Mouse (Mus musculus) MEL (cell line): Measurements from ENCODE around the gene Mme. TPM values are rescaled to one million over a fixed set of nuclear protein-coding genes. Genes with fewer than 3 reads are reported as not detected.

ENCODE experiments used
- DNase-seq: peaks from one replicate; pipeline ENCODE4 v3.0.0; 2011; ENCODE audit warnings: low read depth, low spot score
- H3K27ac ChIP-seq: 2 replicates; pipeline ENCODE4 v1.5.1; 2012; ENCODE audit warnings: low read depth, mild to moderate bottlenecking, control low read depth, low read length, moderate library complexity; ENCODE audit not compliant: control insufficient read depth
- H3K27me3 ChIP-seq, 2 experiments: fragments of 150-350 bp in 1 of 2; sonication (generic) in 1 of 2; 2 replicates each; pipeline ENCODE4 v1.6.1; 2012; ENCODE audit warnings: low read length in 2 of 2, mild to moderate bottlenecking in 2 of 2, improper control_type of control experiment in 1 of 2, moderate library complexity in 1 of 2; ENCODE audit not compliant: insufficient read depth in 2 of 2, control insufficient read depth in 1 of 2
- H3K36me3 ChIP-seq, 2 experiments: 2 replicates each; pipeline ENCODE4 v1.6.1; 2012 to 2014; ENCODE audit warnings: low read length in 2 of 2, improper control_type of control experiment in 1 of 2, inconsistent platforms in 1 of 2, mild to moderate bottlenecking in 1 of 2; ENCODE audit not compliant: insufficient read depth in 2 of 2, control insufficient read depth in 1 of 2
- H3K4me1 ChIP-seq, 2 experiments: fragments of 150-350 bp in 1 of 2; sonication (generic) in 1 of 2; 2 replicates each; pipeline ENCODE4 v1.6.1; 2012; ENCODE audit warnings: low read length in 2 of 2, improper control_type of control experiment in 1 of 2, mild to moderate bottlenecking in 1 of 2; ENCODE audit not compliant: insufficient read depth in 2 of 2, control insufficient read depth in 1 of 2
- H3K4me3 ChIP-seq, 2 experiments: fragments of 150-350 bp in 1 of 2; sonication (generic) in 1 of 2; 2 replicates each; pipeline ENCODE4 v1.5.1; 2012; ENCODE audit warnings: low read depth in 2 of 2, low read length in 2 of 2, mild to moderate bottlenecking in 2 of 2, moderate library complexity in 2 of 2, control low read depth in 1 of 2, improper control_type of control experiment in 1 of 2; ENCODE audit not compliant: control insufficient read depth in 1 of 2, insufficient read depth in 1 of 2
- H3K79me2 ChIP-seq: 2 replicates; pipeline ENCODE4 v1.6.1; 2012; ENCODE audit warnings: mild to moderate bottlenecking, low read length, moderate library complexity; ENCODE audit not compliant: control insufficient read depth, poor library complexity, insufficient read depth
- H3K9ac ChIP-seq: 2 replicates; pipeline ENCODE4 v1.6.1; 2012; ENCODE audit warnings: low read depth, mild to moderate bottlenecking, control low read depth, low read length, moderate library complexity; ENCODE audit not compliant: control insufficient read depth, poor library complexity, severe bottlenecking
- H3K9me3 ChIP-seq: fragments of 150-350 bp; sonication (generic); replicated peaks from 2 replicates; pipeline ENCODE4 v1.6.1; 2012; ENCODE audit warnings: mild to moderate bottlenecking, low read length, improper control_type of control experiment, moderate library complexity; ENCODE audit not compliant: insufficient read depth
- BHLHE40 ChIP-seq: IDR thresholded peaks from 2 replicates; pipeline ENCODE4 v1.6.1; 2012; ENCODE audit warnings: low read depth, mild to moderate bottlenecking, inconsistent platforms, low read length, improper control_type of control experiment, borderline replicate concordance
- CTCF ChIP-seq, 3 experiments: IDR thresholded peaks in 2 of 3; conservative IDR thresholded peaks in 1 of 3; 2 replicates each; pipeline ENCODE4 v1.5.1; 2011 to 2012; ENCODE audit warnings: low read length in 3 of 3, low read depth in 2 of 3, mild to moderate bottlenecking in 2 of 3, improper control_type of control experiment in 1 of 3, inconsistent platforms in 1 of 3, mixed read lengths in 1 of 3, moderate library complexity in 1 of 3; ENCODE audit not compliant: control insufficient read depth in 1 of 3, insufficient read depth in 1 of 3, poor library complexity in 1 of 3, severe bottlenecking in 1 of 3
- E2F4 ChIP-seq: IDR thresholded peaks from 2 replicates; pipeline ENCODE4 v1.6.1; 2011; ENCODE audit warnings: low read depth, low read length, improper control_type of control experiment, borderline replicate concordance
- ELF1 ChIP-seq: IDR thresholded peaks from 2 replicates; pipeline ENCODE4 v1.6.1; 2014; ENCODE audit warnings: low read depth, mild to moderate bottlenecking, inconsistent platforms, low read length, improper control_type of control experiment, moderate library complexity
- GABPA ChIP-seq: IDR thresholded peaks from 2 replicates; pipeline ENCODE4 v1.6.1; 2012; ENCODE audit warnings: low read depth, mild to moderate bottlenecking, inconsistent platforms, low read length, improper control_type of control experiment, moderate library complexity
- JUND ChIP-seq: IDR thresholded peaks from 2 replicates; pipeline ENCODE4 v1.6.1; 2011; ENCODE audit warnings: low read depth, mild to moderate bottlenecking, improper control_type of control experiment, low read length
- KAT2A ChIP-seq: conservative IDR thresholded peaks from 2 replicates; pipeline ENCODE4 v1.6.1; 2012; ENCODE audit warnings: low read depth, low read length, improper control_type of control experiment, inconsistent platforms
- MEF2A ChIP-seq: IDR thresholded peaks from 2 replicates; pipeline ENCODE4 v1.6.1; 2014; ENCODE audit warnings: low read depth, mild to moderate bottlenecking, inconsistent platforms, low read length, improper control_type of control experiment; ENCODE audit not compliant: poor library complexity, insufficient replicate concordance, severe bottlenecking; ENCODE audit errors: extremely low read depth
- MXI1 ChIP-seq: IDR thresholded peaks from 2 replicates; pipeline ENCODE4 v1.6.1; 2011; ENCODE audit warnings: mild to moderate bottlenecking, low read depth, low read length, improper control_type of control experiment
- MYB ChIP-seq: IDR thresholded peaks from 2 replicates; pipeline ENCODE4 v1.6.1; 2011; ENCODE audit warnings: mild to moderate bottlenecking, low read depth, low read length, improper control_type of control experiment
- MYC ChIP-seq: IDR thresholded peaks from 2 replicates; pipeline ENCODE4 v1.6.1; 2011; ENCODE audit warnings: low read depth, mild to moderate bottlenecking, low read length, improper control_type of control experiment, moderate library complexity
- NELFE ChIP-seq: IDR thresholded peaks from 2 replicates; pipeline ENCODE4 v1.6.1; 2011; ENCODE audit warnings: low read depth, low read length, improper control_type of control experiment
- NRF1 ChIP-seq: IDR thresholded peaks from 2 replicates; pipeline ENCODE4 v1.6.1; 2014; ENCODE audit warnings: low read depth, mild to moderate bottlenecking, inconsistent platforms, low read length, improper control_type of control experiment, moderate library complexity; ENCODE audit not compliant: poor library complexity, insufficient read depth, severe bottlenecking
- POLR2A ChIP-seq, 2 experiments: IDR thresholded peaks; 2 replicates each; pipeline ENCODE4 v1.6.1; 2011 to 2012; ENCODE audit warnings: low read length in 2 of 2, mild to moderate bottlenecking in 2 of 2, control low read depth in 1 of 2, improper control_type of control experiment in 1 of 2, low read depth in 1 of 2, moderate library complexity in 1 of 2; ENCODE audit not compliant: control insufficient read depth in 1 of 2, insufficient read depth in 1 of 2, poor library complexity in 1 of 2
- POLR2AphosphoS2 ChIP-seq: IDR thresholded peaks from 2 replicates; pipeline ENCODE4 v1.6.1; 2011; ENCODE audit warnings: low read length, improper control_type of control experiment
- RAD21 ChIP-seq: IDR thresholded peaks from 2 replicates; pipeline ENCODE4 v1.6.1; 2011; ENCODE audit warnings: mild to moderate bottlenecking, low read depth, low read length, improper control_type of control experiment
- RCOR1 ChIP-seq: IDR thresholded peaks from 2 replicates; pipeline ENCODE4 v1.6.1; 2012; ENCODE audit warnings: low read depth, mild to moderate bottlenecking, inconsistent platforms, low read length, improper control_type of control experiment
- SMC3 ChIP-seq: IDR thresholded peaks from 2 replicates; pipeline ENCODE4 v1.6.1; 2011; ENCODE audit warnings: low read depth, low read length, improper control_type of control experiment
- UBTF ChIP-seq: IDR thresholded peaks from 2 replicates; pipeline ENCODE4 v1.6.1; 2012; ENCODE audit warnings: low read depth, mild to moderate bottlenecking, inconsistent platforms, low read length, improper control_type of control experiment, moderate library complexity, borderline replicate concordance; ENCODE audit not compliant: insufficient read depth
- USF1 ChIP-seq: IDR thresholded peaks from 2 replicates; pipeline ENCODE4 v1.6.1; 2014; ENCODE audit warnings: low read depth, mild to moderate bottlenecking, inconsistent platforms, low read length, improper control_type of control experiment, moderate library complexity
- USF2 ChIP-seq, 2 experiments: IDR thresholded peaks; 2 replicates each; pipeline ENCODE4 v1.6.1; 2011 to 2012; ENCODE audit warnings: improper control_type of control experiment in 2 of 2, low read length in 2 of 2, borderline replicate concordance in 1 of 2, inconsistent platforms in 1 of 2, low read depth in 1 of 2, mild to moderate bottlenecking in 1 of 2; ENCODE audit not compliant: insufficient read depth in 1 of 2
- ZC3H11A ChIP-seq: IDR thresholded peaks from 2 replicates; pipeline ENCODE4 v1.6.1; 2012; ENCODE audit warnings: low read depth, mild to moderate bottlenecking, inconsistent platforms, low read length, improper control_type of control experiment
- ZKSCAN1 ChIP-seq: IDR thresholded peaks from 2 replicates; pipeline ENCODE4 v1.6.1; 2012; ENCODE audit warnings: low read depth, mild to moderate bottlenecking, inconsistent platforms, low read length, improper control_type of control experiment, moderate library complexity
- polyA plus RNA-seq, 2 experiments: library from polyadenylated mRNA; stranded (reverse) in 1 of 2; unstranded in 1 of 2; fragments of >175 nt in 1 of 2; fragments of >200 nt in 1 of 2; gene quantifications; 2 replicates each; pipeline versions ENCODE4 v1.2.1 to v1.2.4; 2012; ENCODE audit warnings: low replicate concordance in 2 of 2, low read depth in 1 of 2; ENCODE audit not compliant: insufficient read length in 2 of 2, insufficient read depth in 1 of 2, missing spikeins in 1 of 2
- total RNA-seq: library from RNA; depleted of rRNA; stranded (reverse); fragments of 300-350 nt; gene quantifications from 2 replicates; pipeline ENCODE4 v1.2.3, GENCODE M21; 2012

Gene Mme
- total and polyA plus RNA-seq, 3 experiments = not detected

GRCm38 (mm10) chr3:63272091-63272490, 30.8 kb downstream of the Mme start:
- Histone ChIP-seq H3K9me3 (no peaks in the 10 kb centered on the region), H3K27ac (no peak overlapping the region), H3K4me3 (no peak overlapping the region), H3K79me2 (no peaks in the 10 kb centered on the region), H3K9ac (no peak overlapping the region), H3K27me3 (no peaks in the 10 kb centered on the region), H3K36me3 (no peaks in the 10 kb centered on the region), H3K4me1 (no peaks in the 10 kb centered on the region)
- TF ChIP-seq E2F4 (no peak), SMC3 (no peak), UBTF (no peak), KAT2A (no peak), ZKSCAN1 (no peak), CTCF (IDR thresholded peaks at IDR 0.05 in 2 of 3, conservative IDR thresholded peaks at IDR 0.05 in 1 of 3; ENCODE audit: control insufficient read depth in 1 of 3, insufficient read depth in 1 of 3, low read depth in 2 of 3, low read length in 3 of 3, poor library complexity in 1 of 3, severe bottlenecking in 1 of 3) (no peak), MYC (no peak), MEF2A (no peak), ELF1 (no peak), NELFE (no peak), USF1 (no peak)
- no peak for DNase-seq

GRCm38 (mm10) chr3:63294316-63294715, 53.0 kb downstream of the Mme start:
- Histone ChIP-seq H3K9ac (no peak overlapping the region), H3K27me3 (no peaks in the 10 kb centered on the region), H3K4me3 (no peak overlapping the region), H3K9me3 (no peaks in the 10 kb centered on the region), H3K4me1 (no peaks in the 10 kb centered on the region), H3K27ac (no peak overlapping the region), H3K79me2 (no peaks in the 10 kb centered on the region), H3K36me3 (no peaks in the 10 kb centered on the region)
- DNase-seq = no peak
- TF ChIP-seq GABPA (no peak), KAT2A (no peak), MXI1 (no peak), MYC (no peak)

GRCm38 (mm10) chr3:63294791-63295190, 53.5 kb downstream of the Mme start:
- TF ChIP-seq UBTF (no peak), ZC3H11A (no peak), MEF2A (no peak), POLR2AphosphoS2 (no peak), ELF1 (no peak), BHLHE40 (no peak), JUND (no peak), MYB (no peak), ZKSCAN1 (no peak), E2F4 (no peak), RAD21 (no peak), NRF1 (no peak), USF2 (IDR thresholded peaks at IDR 0.05; ENCODE audit: borderline replicate concordance in 1 of 2, insufficient read depth in 1 of 2, low read depth in 1 of 2, low read length in 2 of 2) (no peak), MYC (no peak), RCOR1 (no peak), NELFE (no peak), POLR2A (IDR thresholded peaks at IDR 0.05; ENCODE audit: control insufficient read depth in 1 of 2, insufficient read depth in 1 of 2, low read depth in 1 of 2, low read length in 2 of 2, poor library complexity in 1 of 2) (no peak)
- Histone ChIP-seq H3K4me3 (no peak overlapping the region), H3K27ac (no peak overlapping the region), H3K4me1 (no peaks in the 10 kb centered on the region), H3K9me3 (no peaks in the 10 kb centered on the region), H3K79me2 (no peaks in the 10 kb centered on the region), H3K27me3 (no peaks in the 10 kb centered on the region), H3K9ac (no peak overlapping the region), H3K36me3 (no peaks in the 10 kb centered on the region)
- DNase-seq = no peak
